Mouse (Mus musculus) brain, embryonic 14.5 days (tissue): ENCODE results near the gene Tmem8b. TPM values are rescaled to one million over a fixed set of nuclear protein-coding genes. Genes with fewer than 3 reads are reported as not detected.

ENCODE experiments used
- DNase-seq: peaks from one replicate; pipeline ENCODE4 v3.0.0-alpha.2; 2011; ENCODE audit warnings: low read depth
- CTCF ChIP-seq: fragments of 200-500 bp; IDR thresholded peaks from 2 replicates; pipeline ENCODE4 v1.5.1; 2012; ENCODE audit warnings: inconsistent platforms, mild to moderate bottlenecking, moderate library complexity, borderline replicate concordance; ENCODE audit not compliant: insufficient read depth, insufficient read length; ENCODE audit errors: extremely low read depth
- POLR2A ChIP-seq: fragments of 200-500 bp; IDR thresholded peaks from 2 replicates; pipeline ENCODE4 v1.6.1; 2012; ENCODE audit warnings: mild to moderate bottlenecking, inconsistent platforms, borderline replicate concordance; ENCODE audit not compliant: poor library complexity, insufficient read depth, insufficient read length, severe bottlenecking; ENCODE audit errors: extremely low read depth
- polyA plus RNA-seq: library from polyadenylated mRNA; depleted of rRNA; stranded (reverse); fragments of >200 nt; gene quantifications from 2 replicates; pipeline ENCODE4 v1.2.3, GENCODE M21; 2012; rRNA removed

Tmem8b gene
- polyA plus RNA-seq, 1 experiment = 42.0 TPM

- TF ChIP-seq POLR2A (no peak), CTCF (no peak)
- DNase-seq = no peak
Measured at GRCm38 (mm10) chr4:43728576-43728954, 59.8 kb downstream of the Tmem8b start.

- DNase-seq = no peak
- TF ChIP-seq CTCF (no peak), POLR2A (no peak)
Measured at GRCm38 (mm10) chr4:43729126-43729525, 60.4 kb downstream of the Tmem8b start.

GRCm38 (mm10) chr4:43729794-43730550, 61.2 kb downstream of the Tmem8b start, which contains the start of gene Spaar:
Gene Spaar (plus strand): TSS chr4:43730034.
- DNase-seq = no peak
- TF ChIP-seq CTCF = no peak
- no peak for TF ChIP-seq POLR2A

GRCm38 (mm10) chr4:43730750-43731297, 62.1 kb downstream of the Tmem8b start:
- no peak for DNase-seq
- TF ChIP-seq CTCF (no peak), POLR2A (no peak)

- no peak for TF ChIP-seq CTCF
- TF ChIP-seq POLR2A = no peak
- DNase-seq = no peak
Measured at GRCm38 (mm10) chr4:43732171-43732570, 63.4 kb downstream of the Tmem8b start.

GRCm38 (mm10) chr4:43733186-43733585, 64.4 kb downstream of the Tmem8b start:
- no peak for DNase-seq
- TF ChIP-seq POLR2A (no peak), CTCF (no peak)

GRCm38 (mm10) chr4:43737144-43737543, 68.4 kb downstream of the Tmem8b start:
- DNase-seq = no peak
- no peak for TF ChIP-seq CTCF
- no peak for TF ChIP-seq POLR2A

- no peak for DNase-seq
- TF ChIP-seq CTCF (no peak), POLR2A (no peak)
Measured at GRCm38 (mm10) chr4:43738989-43739674, 70.4 kb downstream of the Tmem8b start.

- no peak for TF ChIP-seq POLR2A
- TF ChIP-seq CTCF = no peak
Measured at GRCm38 (mm10) chr4:43741526-43741925, 72.8 kb downstream of the Tmem8b start.

More at GRCm38 (mm10) chr4:43741526-43741925, 72.8 kb downstream of the Tmem8b start:
- no peak for DNase-seq

Other genes starting within 250 kb of the Tmem8b start
- gene Fam166b, start 239.8 kb upstream of the Tmem8b start, polyA plus RNA-seq = 1.1 and 1.7 TPM in 2 replicates
- gene Tesk1, start 227.0 kb upstream of the Tmem8b start, polyA plus RNA-seq = 89.1 and 109 TPM in 2 replicates
- gene Cd72, start 214.3 kb upstream of the Tmem8b start, polyA plus RNA-seq = 0.14 TPM in 1 of 2 replicates, not detected in the other
- gene Sit1, start 185.2 kb upstream of the Tmem8b start, polyA plus RNA-seq = not detected in 2 replicates
- gene Ccdc107, start 176.1 kb upstream of the Tmem8b start, polyA plus RNA-seq = 100.0 and 137 TPM in 2 replicates
- 19.5 and 66.1 TPM in 2 replicates for gene Arhgef39, start 169.3 kb upstream of the Tmem8b start, polyA plus RNA-seq
- gene Car9, start 162.0 kb upstream of the Tmem8b start, polyA plus RNA-seq = 0.14 and 0.37 TPM in 2 replicates
- gene Tpm2, start 145.2 kb upstream of the Tmem8b start, polyA plus RNA-seq = 9.0 and 12.1 TPM in 2 replicates
- gene Creb3, start 106.6 kb upstream of the Tmem8b start, polyA plus RNA-seq = 47.9 and 63.8 TPM in 2 replicates
- gene Tln1, start 106.3 kb upstream of the Tmem8b start, polyA plus RNA-seq = 53.6 and 55.5 TPM in 2 replicates
- gene Rgp1, start 90.3 kb upstream of the Tmem8b start, polyA plus RNA-seq = 56.0 and 61.7 TPM in 2 replicates
- 91.6 and 110 TPM in 2 replicates for gene Gba2, start 90.1 kb upstream of the Tmem8b start, polyA plus RNA-seq
- gene Msmp, start 84.5 kb upstream of the Tmem8b start, polyA plus RNA-seq = 0.16 TPM in 1 of 2 replicates, not detected in the other
- 61.7 and 65.6 TPM in 2 replicates for gene Npr2, start 37.0 kb upstream of the Tmem8b start, polyA plus RNA-seq
- 7.3 and 9.0 TPM in 2 replicates for gene Spag8, start 15.4 kb upstream of the Tmem8b start, polyA plus RNA-seq
- gene Hint2, start 12.5 kb upstream of the Tmem8b start, polyA plus RNA-seq = 43.0 and 64.6 TPM in 2 replicates
- 0.23 and 0.34 TPM in 2 replicates for gene Fam221b, start 174 bp downstream of the Tmem8b start, polyA plus RNA-seq
- not detected in 2 replicates for gene Olfr70, start 31.8 kb downstream of the Tmem8b start, polyA plus RNA-seq
- not detected in 2 replicates for gene Olfr71, start 41.3 kb downstream of the Tmem8b start, polyA plus RNA-seq
- 0.38 and 0.53 TPM in 2 replicates for gene Hrct1, start 58.2 kb downstream of the Tmem8b start, polyA plus RNA-seq
- 0.10 and 0.11 TPM in 2 replicates for gene Spaar, start 61.1 kb downstream of the Tmem8b start, polyA plus RNA-seq
- not detected in 2 replicates for gene Olfr159, start 102.0 kb downstream of the Tmem8b start, polyA plus RNA-seq
- gene Olfr156, start 154.9 kb downstream of the Tmem8b start, polyA plus RNA-seq = not detected in 2 replicates
- gene Olfr157, start 171.2 kb downstream of the Tmem8b start, polyA plus RNA-seq = not detected in 2 replicates
- not detected in 2 replicates for gene Olfr155, start 182.6 kb downstream of the Tmem8b start, polyA plus RNA-seq
- gene Reck, start 206.6 kb downstream of the Tmem8b start, polyA plus RNA-seq = 15.6 and 16.9 TPM in 2 replicates